Mouse (Mus musculus) hindbrain, embryonic 14.5 days (tissue): ENCODE data around the gene Phb2. TPM values are rescaled to one million over a fixed set of nuclear protein-coding genes. Genes with fewer than 3 reads are reported as not detected.

Experiments used
- ATAC-seq: fragments of 200-750 bp; cut with Nextera tagmentation; 2 replicates; pipeline ENCODE4 v1.8.0; 2017; ENCODE audit warnings: moderate number of reproducible peaks, mild to moderate bottlenecking, moderate TSS enrichment, moderate library complexity; ENCODE audit not compliant: low FRiP score
- DNase-seq: peaks from one replicate; pipeline ENCODE4 v3.0.0-alpha.2; 2015; ENCODE audit warnings: low spot score
- H3K27ac ChIP-seq: fragments of 300-500 bp; sonication (generic); 2 replicates; pipeline ENCODE4 v1.5.1; 2014; ENCODE audit warnings: mild to moderate bottlenecking, moderate library complexity
- H3K27me3 ChIP-seq: fragments of 300-500 bp; sonication (generic); 2 replicates; pipeline ENCODE4 v1.6.1; 2014; ENCODE audit warnings: mild to moderate bottlenecking, low read length, mixed read lengths; ENCODE audit not compliant: control insufficient read depth, insufficient read depth
- H3K36me3 ChIP-seq: fragments of 300-500 bp; sonication (generic); replicated peaks from 2 replicates; pipeline ENCODE4 v1.6.1; 2014; ENCODE audit not compliant: control insufficient read depth, insufficient read depth
- H3K4me1 ChIP-seq: fragments of 300-500 bp; sonication (generic); replicated peaks from 2 replicates; pipeline ENCODE4 v1.6.1; 2014; ENCODE audit warnings: antibody characterized with exemption, low read length, mixed read lengths; ENCODE audit not compliant: control insufficient read depth, insufficient read depth
- H3K4me2 ChIP-seq: fragments of 300-500 bp; sonication (generic); replicated peaks from 2 replicates; pipeline ENCODE4 v1.6.1; 2014; ENCODE audit warnings: mild to moderate bottlenecking, moderate library complexity
- H3K4me3 ChIP-seq: fragments of 300-500 bp; sonication (generic); replicated peaks from 2 replicates; pipeline ENCODE4 v1.5.1; 2014; ENCODE audit warnings: mild to moderate bottlenecking, low read length
- H3K9ac ChIP-seq: fragments of 300-500 bp; sonication (generic); 2 replicates; pipeline ENCODE4 v1.6.1; 2014
- H3K9me3 ChIP-seq: fragments of 300-500 bp; sonication (generic); 2 replicates; pipeline ENCODE4 v1.6.1; 2016; ENCODE audit warnings: low read length; ENCODE audit not compliant: control insufficient read depth
- WGBS: fragments of 180-500 bp; shearing (Covaris S2); extraction: QIAGEN DNeasy Blood & Tissue Kit; methylation state at CpG from one replicate; pipeline ENCODE4 v1.1.7; 2014; 5-methylcytosine and 5-hydroxymethylcytosine counted together
- polyA plus RNA-seq: library from polyadenylated mRNA; unstranded; fragments of >200 nt; fragmentation: Nextera tagmentation; extraction: Ambion mirVana; gene quantifications from 2 replicates; pipeline ENCODE4 v1.2.1, GENCODE M21; 2014

Phb2 gene
- polyA plus RNA-seq, 1 experiment from 2014 or later = 242 TPM

DNA sequence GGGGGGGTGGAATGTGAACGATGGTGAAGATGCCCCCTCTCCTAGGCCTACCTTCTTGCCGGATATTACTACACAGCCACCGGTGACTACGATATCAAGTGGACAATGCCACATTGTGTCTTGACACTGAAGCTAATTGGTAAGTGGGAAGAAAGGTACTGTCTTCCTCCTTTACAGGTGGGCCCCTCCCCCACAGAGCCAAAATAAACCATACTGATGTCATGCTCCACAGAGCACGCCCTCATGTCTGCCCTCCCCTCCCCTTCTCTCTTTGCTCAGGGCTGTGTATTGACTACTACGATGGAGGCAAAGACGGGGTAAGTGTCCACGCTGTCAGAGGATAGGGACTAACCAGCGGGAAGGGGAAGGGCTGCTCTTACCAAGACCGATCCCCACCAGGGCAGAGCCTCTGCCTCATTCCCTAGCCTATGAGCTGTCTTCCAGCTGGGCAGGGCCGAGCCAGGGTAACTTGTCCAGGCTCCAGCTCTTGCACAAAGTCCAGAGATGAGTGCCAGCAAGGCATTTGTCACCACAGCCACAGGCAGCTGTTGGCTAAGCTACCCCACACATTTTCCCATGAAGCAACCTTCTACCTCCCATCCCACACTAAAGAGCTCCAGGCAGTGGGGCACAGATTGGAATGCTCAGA lies 12.1 kb upstream of the Phb2 start:
- H3K36me3 ChIP-seq = peaks cover 66% of the 10 kb centered on the region
- no peaks in the 10 kb centered on the region for H3K9me3 ChIP-seq
- H3K27me3 ChIP-seq = no peaks in the 10 kb centered on the region
- 83% methylated on average over 11 of the region's 11 CpGs for WGBS
- no peak for DNase-seq
- H3K27ac ChIP-seq = no peak overlapping the region
- no peak overlapping the region for H3K9ac ChIP-seq
- H3K4me2 ChIP-seq = no peak overlapping the region
- H3K4me3 ChIP-seq = no peak overlapping the region
- no peaks in the 10 kb centered on the region for H3K4me1 ChIP-seq
- ATAC-seq = peak; percentile 22; the same call in 1 of the 2 replicates

GRCm38 (mm10) chr6:124701338-124701737 lies 10.8 kb upstream of the Phb2 start:
- no peak for DNase-seq
- no peak for ATAC-seq
- no peaks in the 10 kb centered on the region for H3K9me3 ChIP-seq
- WGBS = 75% methylated on average over 8 of the region's 8 CpGs
- H3K4me3 ChIP-seq = no peak overlapping the region
- no peak overlapping the region for H3K4me2 ChIP-seq
- no peaks in the 10 kb centered on the region for H3K27me3 ChIP-seq
- H3K36me3 ChIP-seq = peaks cover 75% of the 10 kb centered on the region
- H3K4me1 ChIP-seq = no peaks in the 10 kb centered on the region
- H3K27ac ChIP-seq = no peak overlapping the region
- no peak overlapping the region for H3K9ac ChIP-seq

DNA sequence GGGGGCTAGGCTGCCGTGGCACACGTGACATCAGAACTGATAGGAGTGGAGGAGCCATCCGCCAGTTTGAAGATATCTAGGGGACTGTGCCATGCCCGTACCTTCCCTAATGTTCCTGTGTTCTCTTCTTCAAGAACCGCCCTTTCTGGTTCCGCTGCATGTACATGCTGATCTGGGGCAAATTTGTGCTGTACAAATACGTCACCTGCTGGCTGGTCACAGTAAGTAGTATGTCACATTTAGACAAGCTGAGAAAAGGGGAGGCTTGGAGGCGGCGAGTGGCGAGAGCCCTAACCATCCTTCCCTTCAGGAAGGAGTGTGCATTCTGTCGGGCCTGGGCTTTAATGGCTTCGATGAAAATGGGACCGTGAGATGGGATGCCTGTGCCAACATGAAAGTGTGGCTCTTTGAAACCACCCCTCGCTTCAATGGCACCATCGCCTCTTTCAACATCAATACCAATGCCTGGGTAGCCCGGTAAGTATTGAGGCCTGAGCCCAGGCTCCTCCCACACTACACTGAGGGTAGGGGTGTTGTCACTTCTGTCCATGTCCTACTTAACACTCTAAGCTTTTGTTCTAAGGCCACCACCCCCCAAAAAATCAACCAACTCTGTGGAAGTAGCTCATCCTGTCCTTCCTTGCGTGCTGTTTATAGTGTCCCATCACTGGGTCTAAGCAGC lies 9.9 kb upstream of the Phb2 start:
- peaks cover 76% of the 10 kb centered on the region for H3K36me3 ChIP-seq
- 95% methylated on average over 17 of the region's 17 CpGs for WGBS
- H3K4me2 ChIP-seq = no peak overlapping the region
- no peak overlapping the region for H3K9ac ChIP-seq
- peak; percentile 15; the same call in 1 of the 2 replicates for ATAC-seq
- H3K9me3 ChIP-seq = no peaks in the 10 kb centered on the region
- no peak overlapping the region for H3K27ac ChIP-seq
- no peaks in the 10 kb centered on the region for H3K27me3 ChIP-seq
- H3K4me1 ChIP-seq = no peaks in the 10 kb centered on the region
- H3K4me3 ChIP-seq = no peak overlapping the region
- no peak for DNase-seq

DNA sequence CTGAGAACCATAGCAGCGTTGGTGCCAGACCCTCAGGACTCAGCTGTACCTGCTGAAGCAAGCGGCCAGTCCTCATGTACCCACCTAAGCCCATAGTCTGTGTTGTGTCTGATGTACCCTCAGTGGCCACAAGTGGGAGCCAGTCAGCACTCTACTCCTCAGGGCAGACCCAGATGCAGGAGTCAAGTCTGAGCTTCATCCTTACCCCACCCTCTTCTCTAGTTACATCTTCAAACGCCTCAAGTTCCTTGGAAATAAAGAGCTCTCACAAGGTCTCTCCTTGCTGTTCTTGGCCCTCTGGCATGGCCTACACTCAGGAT lies 9.4 kb upstream of the Phb2 start:
- Histone ChIP-seq H3K4me3 (no peak overlapping the region), H3K9ac (no peak overlapping the region), H3K4me1 (no peaks in the 10 kb centered on the region), H3K36me3 (peaks cover 76% of the 10 kb centered on the region), H3K9me3 (no peaks in the 10 kb centered on the region), H3K27me3 (no peaks in the 10 kb centered on the region), H3K27ac (no peak overlapping the region), H3K4me2 (no peak overlapping the region)
- peak; percentile 66 for DNase-seq
- 55% methylated on average over 3 of the region's 3 CpGs for WGBS
- peak; percentile 62; the same call in 1 of the 2 replicates for ATAC-seq

DNA sequence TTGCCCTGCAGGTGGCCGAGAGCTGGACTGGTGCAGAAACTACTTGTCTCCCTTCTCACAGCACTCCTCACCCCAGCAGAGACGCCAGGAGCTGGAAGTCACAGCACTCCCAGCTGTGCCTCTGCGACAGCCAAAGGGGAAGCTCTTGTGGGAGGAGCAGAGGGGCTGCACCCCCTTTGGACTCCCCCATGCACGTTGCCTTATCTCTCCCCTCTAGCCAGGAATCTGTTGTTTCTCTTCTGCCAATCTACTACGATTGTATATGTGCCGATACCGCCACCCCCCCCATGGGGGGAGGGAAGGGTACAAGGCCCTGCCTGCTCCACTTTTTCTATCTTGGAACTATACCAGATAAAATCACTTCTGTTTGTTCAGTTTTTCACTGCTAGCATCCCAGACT lies 8.3 kb upstream of the Phb2 start:
- no peak overlapping the region for H3K4me3 ChIP-seq
- H3K9ac ChIP-seq = no peak overlapping the region
- H3K4me2 ChIP-seq = no peak overlapping the region
- no peak overlapping the region for H3K27ac ChIP-seq
- H3K36me3 ChIP-seq = peaks cover 83% of the 10 kb centered on the region
- no peaks in the 10 kb centered on the region for H3K9me3 ChIP-seq
- DNase-seq (no peak), ATAC-seq (no peak)
- H3K27me3 ChIP-seq = no peaks in the 10 kb centered on the region
- WGBS = 80% methylated on average over 7 of the region's 7 CpGs
- no peaks in the 10 kb centered on the region for H3K4me1 ChIP-seq

- no peaks in the 10 kb centered on the region for H3K27me3 ChIP-seq
- H3K4me2 ChIP-seq = no peak overlapping the region
- H3K9me3 ChIP-seq = no peaks in the 10 kb centered on the region
- no peak overlapping the region for H3K27ac ChIP-seq
- no peak overlapping the region for H3K4me3 ChIP-seq
- ATAC-seq (no peak), DNase-seq (no peak)
- no peak overlapping the region for H3K9ac ChIP-seq
- H3K36me3 ChIP-seq = peaks cover 77% of the 10 kb centered on the region
- no peaks in the 10 kb centered on the region for H3K4me1 ChIP-seq
- WGBS = 95% methylated on average over 2 of the region's 2 CpGs
These were observed 7.7 kb upstream of the Phb2 start for GRCm38 (mm10) chr6:124704417-124704816.

GRCm38 (mm10) chr6:124706061-124706627 lies 6.0 kb upstream of the Phb2 start:
- Histone ChIP-seq H3K4me2 (no peak overlapping the region), H3K36me3 (peaks cover 60% of the 10 kb centered on the region), H3K9me3 (no peaks in the 10 kb centered on the region), H3K4me1 (peaks cover 9% of the 10 kb centered on the region), H3K27me3 (no peaks in the 10 kb centered on the region), H3K4me3 (no peak overlapping the region), H3K27ac (no peak overlapping the region), H3K9ac (no peak overlapping the region)
- DNase-seq = no peak
- 88% methylated on average over 5 of the region's 5 CpGs for WGBS
- ATAC-seq = no peak

- H3K36me3 ChIP-seq = peaks cover 37% of the 10 kb centered on the region
- H3K27ac ChIP-seq = no peak overlapping the region
- no peak for DNase-seq
- H3K27me3 ChIP-seq = no peaks in the 10 kb centered on the region
- ATAC-seq = no peak
- no peak overlapping the region for H3K4me2 ChIP-seq
- no peak overlapping the region for H3K9ac ChIP-seq
- no peaks in the 10 kb centered on the region for H3K9me3 ChIP-seq
- H3K4me1 ChIP-seq = peaks cover 16% of the 10 kb centered on the region
- 98% methylated on average over 10 of the region's 10 CpGs for WGBS
- no peak overlapping the region for H3K4me3 ChIP-seq
These were observed 3.7 kb upstream of the Phb2 start for GRCm38 (mm10) chr6:124708289-124708889.

- Histone ChIP-seq H3K27me3 (no peaks in the 10 kb centered on the region), H3K4me1 (peaks cover 23% of the 10 kb centered on the region), H3K9ac (peak overlapping the region; percentile 93), H3K9me3 (no peaks in the 10 kb centered on the region), H3K36me3 (peaks cover 49% of the 10 kb centered on the region), H3K27ac (peak overlapping the region; percentile 81; the same call in 1 of the 2 replicates), H3K4me3 (peak overlapping the region; percentile 90), H3K4me2 (peak overlapping the region; percentile 92)
- no peak for DNase-seq
- WGBS = 22% methylated on average over 11 of the region's 11 CpGs
- no peak for ATAC-seq
These were observed 782 bp downstream of the Phb2 start for GRCm38 (mm10) chr6:124712918-124713317.
